Mouse (Mus musculus): ENCODE measurements around the gene Ostc.

The Ostc gene

DNA sequence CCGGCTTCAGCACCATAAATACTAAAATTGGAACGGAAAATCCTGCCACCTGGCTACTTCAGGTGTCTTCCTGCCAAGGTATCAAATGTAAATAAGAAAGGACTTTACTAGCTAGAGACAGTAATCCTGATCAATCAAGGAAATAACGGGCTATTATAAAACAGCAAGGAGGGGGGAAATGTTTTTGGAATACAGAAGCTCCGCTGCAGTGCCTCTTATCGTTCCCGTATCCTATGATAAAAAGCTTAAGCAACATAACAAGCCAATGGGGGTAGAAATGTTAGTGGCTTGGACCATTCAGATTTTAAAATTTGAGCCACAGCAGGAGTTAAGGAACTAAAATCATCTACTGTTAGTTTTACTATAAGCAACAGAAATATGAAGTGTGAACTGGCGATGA lies 859 bp upstream of the Ostc start:
- no peak for DNase-seq (ENCODE audit: low read depth, low spot score)

DNA sequence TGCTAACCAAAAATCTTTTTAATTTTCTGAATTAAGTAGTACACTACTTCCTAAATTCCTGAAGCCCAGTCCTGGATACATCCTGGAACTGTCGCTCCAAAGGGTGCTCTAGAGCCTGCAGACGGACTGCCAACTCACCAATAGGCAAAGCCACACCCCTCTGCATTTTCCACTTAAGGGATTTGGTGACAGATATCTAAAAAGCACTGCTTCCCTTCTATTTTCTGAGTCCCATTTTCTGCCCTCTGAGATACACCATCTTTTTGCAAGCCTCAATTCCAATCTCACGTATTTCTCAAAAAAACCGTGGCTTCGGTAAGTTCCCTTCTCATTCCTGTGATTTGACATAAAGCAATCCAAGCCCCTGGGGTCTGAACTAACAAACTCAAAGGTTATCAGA lies 715 bp downstream of the Ostc start:
- no peak for DNase-seq (ENCODE audit: low read depth, low spot score)

DNA sequence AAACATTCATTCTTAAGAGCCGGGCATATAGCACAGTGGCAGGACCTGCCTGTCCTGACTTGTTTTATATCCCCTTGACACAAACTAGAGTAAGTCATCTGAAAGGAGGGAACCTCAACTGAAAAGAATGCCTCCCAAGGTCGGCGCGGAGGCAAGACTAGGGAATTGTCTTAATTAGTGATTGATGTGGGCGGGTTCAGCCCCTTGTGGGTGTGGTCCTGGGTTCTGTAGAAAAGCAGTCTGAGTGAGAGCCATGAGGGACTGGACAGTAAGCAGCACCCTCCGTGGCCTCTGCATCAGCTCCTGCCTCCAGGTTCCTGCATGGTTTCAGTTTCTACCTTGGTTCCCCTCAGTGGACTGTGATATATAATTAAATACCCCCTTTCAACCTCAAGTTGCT lies 7.0 kb downstream of the Ostc start:
- DNase-seq (ENCODE audit: low read depth, low spot score) = no peak

DNA sequence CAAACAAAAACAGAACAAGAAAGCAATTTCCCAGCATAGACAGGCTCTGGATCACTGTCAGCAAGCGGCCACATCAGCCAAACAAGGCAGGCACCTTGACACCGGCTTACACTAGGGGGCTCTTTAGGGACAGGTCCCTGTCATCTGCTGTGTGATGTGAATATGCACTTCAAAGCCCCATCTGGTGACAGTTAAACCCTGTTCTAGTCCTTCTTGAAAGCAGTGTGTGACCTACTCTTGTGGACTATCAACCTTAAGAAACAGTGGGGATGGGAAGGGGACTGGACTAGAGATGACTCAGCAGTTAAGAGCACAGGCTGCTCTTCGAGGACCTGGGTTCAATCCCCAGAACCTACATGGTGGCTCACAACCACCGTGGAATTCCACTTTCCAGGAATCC lies 11.6 kb downstream of the Ostc start:
- peak; percentile 62 for DNase-seq (ENCODE audit: low read depth, low spot score)

DNA sequence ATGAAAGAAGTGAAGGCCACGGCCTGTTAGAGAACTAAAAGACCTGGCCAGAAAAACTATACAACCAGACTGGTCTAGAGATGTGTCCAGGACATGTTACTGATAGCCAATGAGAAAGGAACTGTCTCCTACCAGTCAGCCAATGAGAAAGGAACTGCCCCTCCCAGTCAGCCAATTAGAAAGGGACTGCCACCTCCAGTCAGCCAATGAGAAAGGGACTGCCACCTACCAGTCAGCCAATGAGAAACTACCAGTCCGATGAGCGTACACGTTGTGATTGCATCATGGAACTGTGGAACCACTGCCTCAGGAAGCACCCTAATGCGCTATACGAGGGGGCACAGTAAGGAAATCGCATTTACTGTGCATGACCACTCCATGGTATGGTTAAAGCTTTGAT lies 14.5 kb downstream of the Ostc start:
- peak; percentile 92 for DNase-seq (ENCODE audit: low read depth, low spot score)

DNA sequence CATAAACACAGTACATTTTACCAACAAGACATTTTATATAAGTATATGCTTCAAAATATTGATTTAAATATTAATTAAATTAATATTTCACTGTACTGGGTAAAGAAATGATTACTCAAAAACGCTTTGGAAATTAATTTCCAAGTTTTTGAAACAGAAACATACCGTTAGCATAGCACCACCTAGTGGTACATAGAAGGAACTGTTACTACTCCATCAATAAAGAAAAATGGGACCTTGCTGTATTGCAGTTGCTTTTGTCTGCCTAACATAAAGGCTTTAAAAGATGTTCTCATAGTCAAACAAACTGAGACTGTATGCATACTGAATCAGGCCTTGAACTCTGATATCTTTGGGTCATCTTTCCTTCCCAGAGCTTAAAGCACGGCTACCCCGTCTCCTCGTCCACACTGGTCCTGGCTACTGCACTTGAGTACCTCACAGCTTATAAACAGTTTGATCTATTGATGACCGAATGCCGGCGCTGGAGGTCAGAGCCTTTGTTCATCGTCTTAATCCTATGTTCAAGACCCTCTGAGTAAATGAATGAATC lies 15.1 kb downstream of the Ostc start:
- peak; percentile 28 for DNase-seq (ENCODE audit: low read depth, low spot score)

DNA sequence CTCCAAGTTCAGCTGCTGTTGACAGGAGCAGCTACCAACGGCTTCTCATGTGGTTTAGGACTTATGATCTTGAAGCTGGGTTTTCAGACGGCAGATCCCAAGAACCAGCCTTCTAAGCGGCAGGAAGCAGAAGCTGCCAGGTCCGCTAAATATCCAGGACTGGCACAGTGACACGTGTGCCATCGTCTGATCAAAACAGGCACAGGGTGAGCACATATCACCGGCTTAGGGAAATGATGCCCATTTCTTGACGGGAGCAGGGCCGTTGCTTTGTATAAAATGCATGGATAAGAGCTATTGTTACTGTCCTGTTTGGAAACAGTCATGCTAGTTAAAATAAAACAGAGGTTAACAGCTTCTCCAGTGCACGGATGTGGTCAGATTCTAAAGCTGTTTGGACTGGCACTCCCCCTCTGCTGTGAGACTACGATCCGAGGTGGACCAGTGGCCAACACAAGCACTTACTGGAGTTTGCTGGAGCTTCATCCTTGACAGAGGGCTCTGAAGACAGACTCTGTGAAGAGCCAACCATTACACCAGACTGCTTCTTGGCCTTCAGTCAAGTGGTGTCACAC lies 17.6 kb downstream of the Ostc start:
- DNase-seq (ENCODE audit: low read depth, low spot score) = no peak

DNA sequence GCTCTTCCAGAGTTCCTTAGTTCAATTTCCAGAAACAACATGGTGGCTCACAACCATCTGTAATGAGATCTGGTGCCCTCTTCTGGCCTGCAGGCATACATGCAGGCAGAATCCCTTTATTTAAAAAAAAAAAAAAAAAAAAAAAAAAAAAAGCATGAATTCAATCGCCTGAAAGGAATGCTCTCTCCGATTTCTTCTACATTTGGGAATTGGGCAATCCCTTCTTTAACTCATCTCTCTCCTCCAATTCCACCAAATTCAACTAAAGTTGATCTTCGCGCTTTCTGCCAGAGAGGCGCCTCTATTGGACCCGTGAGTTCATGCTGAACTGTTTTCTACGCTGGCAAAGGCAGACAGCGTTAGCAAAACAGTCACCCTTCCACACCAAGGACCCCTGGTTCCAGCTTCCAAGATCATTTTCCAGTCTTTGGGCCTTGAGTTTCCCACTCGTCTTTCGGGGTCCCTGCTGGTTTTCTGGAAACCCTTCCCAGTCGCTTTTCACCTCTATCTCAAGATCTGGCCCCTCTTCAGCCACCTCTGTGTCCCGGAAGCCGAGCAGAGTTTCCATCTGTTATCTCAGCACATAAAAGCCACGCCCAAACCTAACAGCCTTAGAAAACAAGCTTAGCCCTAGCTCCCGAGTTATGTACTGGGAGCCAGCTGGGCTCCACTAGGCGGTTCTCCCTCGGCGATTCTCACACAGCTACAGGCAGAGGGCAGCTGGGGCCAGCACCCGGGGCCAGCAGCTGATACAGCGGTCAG lies 18.2 kb downstream of the Ostc start:
- peak; percentile 63 for DNase-seq (ENCODE audit: low read depth, low spot score)

DNA sequence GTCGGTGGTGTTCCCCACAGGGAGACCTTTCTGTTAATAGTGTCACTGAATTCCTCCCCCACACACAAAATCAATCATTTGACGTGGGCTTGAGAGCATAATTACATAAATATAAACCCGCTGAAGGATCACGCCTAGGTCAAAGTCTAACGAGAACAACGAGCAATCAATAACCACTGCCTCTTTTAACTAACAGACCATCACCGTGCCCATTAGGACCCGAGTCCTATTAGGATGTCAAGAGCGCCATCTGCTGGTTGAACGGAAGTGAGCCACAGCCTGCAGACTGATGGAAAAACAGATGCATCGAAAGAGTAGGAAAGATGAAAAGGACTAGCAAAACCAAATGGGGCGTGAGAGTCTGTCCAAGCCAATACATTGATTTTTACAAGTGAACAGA lies 19.6 kb downstream of the Ostc start:
- peak; percentile 86 for DNase-seq (ENCODE audit: low read depth, low spot score)

DNA sequence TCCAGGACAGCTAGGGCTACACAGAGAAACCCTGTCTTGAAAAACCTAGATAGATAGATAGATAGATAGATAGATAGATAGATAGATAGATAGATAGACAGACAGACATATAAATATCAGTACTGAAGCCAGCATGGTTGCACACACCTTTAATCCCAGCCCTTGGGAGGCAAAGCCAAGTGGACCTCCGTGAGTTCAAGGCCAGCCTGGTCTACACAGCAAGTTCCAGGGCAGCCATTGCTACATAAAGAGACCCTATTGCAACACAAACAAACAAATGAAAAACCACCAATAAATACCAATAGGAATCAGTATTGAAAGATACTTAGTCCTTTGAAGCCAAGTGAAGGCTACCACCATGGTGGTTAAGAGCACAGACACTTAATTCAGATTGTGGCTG lies 22.2 kb downstream of the Ostc start:
- no peak for DNase-seq (ENCODE audit: low read depth, low spot score)

DNA sequence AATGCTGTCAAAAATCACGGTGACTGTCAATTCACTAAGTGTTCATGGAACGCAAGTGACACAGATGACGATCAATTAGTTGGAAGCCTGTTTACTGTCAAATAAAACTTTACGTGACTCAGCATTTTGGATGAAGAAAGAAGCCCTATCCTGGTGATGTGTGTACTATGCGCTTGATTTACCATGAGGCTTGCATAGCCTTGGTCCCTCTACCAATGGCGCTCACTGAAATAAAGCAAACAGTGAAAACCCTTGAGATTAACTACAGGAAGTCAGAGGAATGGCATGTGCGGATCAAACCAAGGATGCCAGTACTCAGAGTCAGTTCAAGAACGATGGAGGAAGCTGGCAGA lies 24.3 kb downstream of the Ostc start:
- no peak for DNase-seq (ENCODE audit: low read depth, low spot score)

DNA sequence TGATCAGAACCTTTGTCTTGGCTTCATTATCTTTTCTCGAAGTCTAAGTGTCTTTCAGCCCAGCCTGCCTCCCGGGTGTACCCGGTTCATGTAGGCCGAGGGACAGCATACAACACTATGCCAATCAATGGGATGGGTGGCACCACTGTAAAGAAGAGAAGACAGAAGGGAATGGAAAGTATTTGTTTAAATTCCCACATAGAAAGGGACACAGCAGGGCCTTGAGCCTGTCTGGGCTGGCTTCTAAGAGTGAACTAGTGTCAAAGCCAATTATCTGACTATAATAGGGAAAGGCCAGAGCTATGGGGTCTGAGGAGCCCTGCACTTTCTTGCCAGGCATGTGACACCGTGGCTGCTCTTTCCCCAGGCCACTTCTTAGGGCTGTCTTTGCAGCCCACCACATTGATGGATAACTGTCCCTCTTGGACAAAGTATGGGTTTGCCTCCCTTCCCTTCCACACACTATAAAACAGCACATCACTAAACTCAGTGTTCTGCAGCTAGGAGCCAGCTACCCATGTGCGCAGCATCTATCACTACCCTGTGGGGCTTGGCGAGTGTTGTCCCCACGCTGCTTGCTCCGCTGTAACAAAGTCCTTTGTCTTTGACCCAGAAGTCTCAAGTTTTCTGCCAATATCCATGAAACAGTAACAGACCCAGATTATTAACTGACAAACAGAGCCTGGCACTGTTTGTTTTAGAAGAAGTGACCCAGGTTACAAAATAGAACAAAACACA lies 24.8 kb downstream of the Ostc start:
- DNase-seq (ENCODE audit: low read depth, low spot score) = no peak

DNA sequence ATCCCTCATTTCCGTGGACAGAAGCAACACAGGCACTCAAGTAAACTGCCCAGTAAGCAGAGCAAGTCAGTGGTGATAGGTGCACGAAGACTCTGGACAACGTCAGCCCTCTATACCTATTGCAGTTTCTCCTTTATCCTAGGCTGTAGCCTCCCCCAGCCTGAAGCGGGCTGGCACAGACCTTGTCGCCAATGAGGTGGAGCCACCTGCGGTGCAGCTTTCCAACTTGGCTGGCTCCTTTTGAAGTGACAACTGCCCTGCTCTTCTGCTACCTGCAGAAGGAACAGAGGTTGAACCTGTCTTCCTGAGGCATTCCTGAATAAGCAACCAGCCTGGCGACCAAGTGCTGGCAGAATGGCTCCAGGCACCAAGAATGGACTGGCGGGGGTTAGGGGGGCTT lies 25.4 kb downstream of the Ostc start:
- no peak for DNase-seq (ENCODE audit: low read depth, low spot score)

DNA sequence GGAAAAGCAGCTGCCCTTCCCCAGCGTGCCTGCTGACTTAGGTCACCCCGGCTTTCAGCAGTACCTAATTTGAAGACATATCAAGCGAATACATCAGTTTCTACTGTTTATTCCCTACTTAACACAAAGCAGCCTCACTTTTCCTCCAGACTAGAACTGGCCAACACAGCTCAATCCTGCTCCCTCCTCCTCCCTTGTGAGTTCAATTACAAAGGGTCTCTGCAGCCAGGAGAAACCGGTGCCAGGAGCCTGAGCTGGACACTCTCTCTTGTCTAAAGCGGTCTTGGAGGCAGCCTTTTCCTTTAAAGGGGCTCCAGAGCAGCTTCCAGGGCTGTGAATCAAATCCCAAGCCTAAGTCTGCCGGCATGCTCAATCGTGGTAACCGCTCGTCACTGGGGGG lies 27.1 kb downstream of the Ostc start:
- no peak for DNase-seq (ENCODE audit: low read depth, low spot score)

DNA sequence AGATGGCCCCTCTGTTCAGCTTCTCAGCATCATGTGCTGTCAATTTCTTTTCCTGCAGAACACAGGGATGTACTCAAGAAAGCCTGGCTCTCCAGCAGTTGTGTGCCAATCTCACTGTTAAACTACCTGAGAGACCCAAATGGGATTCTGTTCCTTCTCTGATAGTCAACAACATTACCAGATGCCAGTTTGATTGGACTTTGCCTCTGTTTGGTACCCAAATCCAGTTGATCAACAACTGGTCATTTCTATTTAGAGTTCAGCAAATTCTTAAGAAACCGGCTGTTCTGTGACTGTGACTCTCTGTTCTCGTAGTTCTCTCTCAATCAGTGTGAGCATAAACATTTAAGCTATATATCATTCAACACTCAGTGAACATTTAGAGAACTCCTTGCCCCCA lies 28.0 kb downstream of the Ostc start:
- DNase-seq (ENCODE audit: low read depth, low spot score) = no peak

DNA sequence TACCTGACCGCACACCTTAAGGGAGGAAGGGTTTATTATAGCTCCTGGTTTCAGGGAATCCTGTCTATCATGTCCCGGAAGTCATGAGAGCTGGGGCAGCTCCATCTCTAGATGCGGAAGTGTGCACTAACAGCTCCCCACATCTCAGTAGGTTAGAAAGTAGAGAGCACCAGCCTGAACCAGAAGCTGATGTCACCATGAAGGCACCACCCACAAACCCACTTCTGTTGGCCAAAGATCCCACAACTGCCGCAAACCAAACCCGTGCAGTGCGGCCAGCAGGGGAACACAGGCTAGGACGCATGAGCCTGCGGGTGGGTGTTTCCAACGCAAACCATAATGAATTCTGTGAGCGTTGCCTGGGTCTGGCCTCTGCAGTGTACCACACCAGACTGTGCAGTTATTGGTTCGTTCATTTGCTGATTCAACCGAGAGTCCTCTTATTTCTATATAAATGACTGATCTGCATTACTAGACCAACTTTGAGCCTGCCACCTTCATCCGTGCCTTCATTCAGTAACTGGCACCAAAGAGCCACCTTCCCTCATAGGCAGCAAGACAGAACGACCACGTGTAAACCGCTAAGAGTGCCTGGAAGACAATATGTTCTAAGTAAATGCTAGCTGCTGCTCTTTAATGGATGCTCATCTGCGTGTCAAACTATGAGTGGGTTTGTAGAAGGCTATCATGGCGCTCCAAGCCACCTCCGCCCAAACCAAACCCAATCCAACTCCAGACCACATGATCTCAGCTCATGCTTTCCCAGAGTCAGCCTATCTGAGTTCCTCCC lies 31.4 kb downstream of the Ostc start:
- no peak for DNase-seq (ENCODE audit: low read depth, low spot score)

DNA sequence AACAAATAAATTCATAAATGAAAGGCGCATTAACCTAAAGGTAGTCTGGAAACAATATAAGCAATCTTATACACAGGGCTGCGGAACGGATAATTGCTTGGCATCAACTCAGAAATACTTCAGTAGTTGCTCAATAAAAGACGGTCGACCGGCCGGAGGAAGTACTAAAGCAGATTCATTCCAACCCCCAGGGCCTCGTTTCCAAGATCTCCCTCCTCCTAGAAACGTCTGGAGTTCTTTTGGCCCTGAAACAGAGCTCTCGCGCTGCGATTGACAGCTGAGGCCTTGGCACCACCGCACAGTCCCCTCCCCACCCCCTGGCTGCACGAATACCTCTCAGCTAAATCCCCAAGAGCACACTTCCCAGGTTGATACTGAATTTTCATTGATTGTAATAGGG lies 38.0 kb downstream of the Ostc start:
- DNase-seq (ENCODE audit: low read depth, low spot score) = no peak

DNA sequence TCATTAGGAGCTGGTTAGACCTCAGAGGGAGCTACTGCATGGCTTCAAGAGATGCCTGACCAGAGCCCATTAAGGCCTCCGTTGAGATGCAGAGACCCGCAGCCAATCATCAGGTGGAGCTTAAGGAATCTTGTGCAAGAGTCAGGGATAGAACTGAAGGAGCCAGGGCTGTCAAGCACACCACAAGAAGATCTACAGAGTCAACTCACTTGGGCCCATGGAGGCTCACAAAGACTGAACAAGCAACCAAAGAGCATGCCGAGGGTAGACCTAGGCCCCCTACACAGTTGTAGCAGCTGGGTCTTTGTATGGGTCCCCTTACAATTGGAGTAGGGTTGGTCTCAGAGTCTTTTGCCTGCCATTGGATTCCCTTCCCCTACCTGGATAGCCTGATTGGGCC lies 46.7 kb downstream of the Ostc start:
- DNase-seq (ENCODE audit: low read depth, low spot score) = no peak

DNA sequence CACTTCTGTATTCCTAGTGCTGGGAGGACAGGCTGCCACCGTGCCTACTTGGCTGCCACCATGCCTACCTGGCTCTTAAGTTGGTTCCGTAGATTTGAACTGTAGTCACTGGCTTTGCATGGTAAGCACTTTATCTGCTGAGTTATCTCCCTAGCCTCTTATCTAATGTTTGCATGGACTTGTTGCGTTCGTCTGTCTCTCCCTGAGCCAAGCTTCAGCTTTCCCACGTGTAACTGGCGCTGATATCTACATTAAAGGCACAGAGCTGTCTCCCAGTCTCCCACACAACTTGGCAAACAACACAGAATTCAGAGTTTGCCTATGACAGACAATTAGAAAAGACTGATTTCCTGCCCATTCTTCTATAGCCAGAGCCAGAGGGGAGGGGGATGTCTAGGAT lies 48.6 kb downstream of the Ostc start:
- DNase-seq (ENCODE audit: low read depth, low spot score) = no peak

DNA sequence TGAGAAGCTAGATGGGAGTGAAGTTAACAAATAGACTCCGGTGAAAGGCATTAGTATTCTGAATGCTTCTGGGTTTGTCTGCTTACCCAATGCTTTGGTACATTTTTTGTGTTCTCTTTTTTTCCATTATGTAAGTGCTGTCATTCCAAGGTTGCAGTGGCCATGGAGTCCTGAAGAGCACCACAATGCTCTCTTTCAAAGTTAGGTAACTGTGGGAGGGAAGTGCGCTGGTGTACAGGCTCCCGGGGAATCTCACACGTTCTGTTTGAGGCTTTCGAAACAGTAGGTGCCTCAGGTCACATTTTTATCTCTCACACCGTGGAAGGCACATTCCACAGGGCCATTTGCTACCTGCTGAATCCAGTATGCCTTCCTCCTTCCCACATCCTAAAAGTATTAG lies 59.7 kb downstream of the Ostc start:
- no peak for DNase-seq (ENCODE audit: low read depth, low spot score)

DNA sequence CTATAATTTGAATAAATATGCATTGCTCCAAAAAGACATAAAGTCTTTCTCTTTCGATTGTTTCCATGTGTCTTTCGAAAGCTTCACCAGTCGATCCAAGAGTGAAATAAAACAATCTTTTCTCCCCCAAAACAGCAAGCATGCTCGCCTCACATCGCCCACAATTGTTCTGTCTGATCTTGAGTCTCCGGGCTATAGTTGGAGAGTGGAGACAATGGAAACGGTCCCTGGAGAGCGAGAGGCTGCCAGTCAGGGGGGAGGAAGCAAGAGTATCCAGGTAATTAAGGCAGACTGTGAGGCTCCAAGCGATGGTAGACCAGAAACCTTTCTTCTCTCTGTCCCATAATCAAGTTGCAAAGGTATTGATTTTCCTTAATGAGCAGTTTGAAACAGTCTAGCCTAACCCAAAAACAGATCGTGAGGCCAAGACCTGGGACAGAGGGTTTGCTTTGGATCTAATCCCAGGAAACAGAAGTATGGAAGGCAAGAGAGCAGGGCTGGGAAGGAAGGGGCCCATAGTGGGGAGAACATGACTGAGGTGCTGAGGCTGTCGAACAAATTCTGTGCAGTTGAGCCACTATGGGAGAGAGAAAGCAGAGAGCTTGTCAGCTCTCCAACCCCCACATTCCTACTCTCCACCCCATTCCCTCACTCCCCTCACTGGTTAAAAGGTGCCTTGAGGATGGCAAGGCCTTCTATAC lies 63.0 kb downstream of the Ostc start:
- DNase-seq (ENCODE audit: low read depth, low spot score) = no peak
